Mouse (Mus musculus): ENCODE measurements at regions not wholly inside any gene's neighbourhood (a gene's known extent, or its start where the extent isn't known, plus 50 kb on each side); places are given as distances from the start of the nearest gene placed in this dataset.

DNA sequence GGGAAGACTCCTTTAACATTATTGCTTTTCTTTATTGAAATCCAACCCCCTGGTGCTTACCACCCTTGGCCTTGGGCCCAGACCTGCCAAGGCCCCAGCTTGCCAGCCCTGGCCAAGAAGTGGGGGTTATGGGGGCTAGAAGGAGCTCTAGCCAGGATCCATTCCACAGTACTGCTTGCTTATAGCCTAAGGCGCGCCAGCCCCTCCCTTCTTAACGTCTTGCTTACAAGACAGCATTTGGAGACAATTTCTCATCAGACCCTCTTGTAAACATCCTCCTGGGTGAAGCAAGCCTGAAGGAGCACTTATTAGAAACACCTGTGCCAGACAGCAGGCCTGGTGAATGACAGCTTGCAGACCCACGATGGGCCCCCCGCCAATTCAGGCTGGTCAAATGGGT lies 179.3 kb downstream of the Cyp26b1 start:
- no peak for TF ChIP-seq CTCF (IDR thresholded peaks at IDR 0.05)
- TF ChIP-seq EP300 (IDR thresholded peaks at IDR 0.05) = no peak

Measured in lung, postnatal 0 days (tissue).